8 mouse cellular contexts compared by ENCODE assay signal in the genomic region with DNA sequence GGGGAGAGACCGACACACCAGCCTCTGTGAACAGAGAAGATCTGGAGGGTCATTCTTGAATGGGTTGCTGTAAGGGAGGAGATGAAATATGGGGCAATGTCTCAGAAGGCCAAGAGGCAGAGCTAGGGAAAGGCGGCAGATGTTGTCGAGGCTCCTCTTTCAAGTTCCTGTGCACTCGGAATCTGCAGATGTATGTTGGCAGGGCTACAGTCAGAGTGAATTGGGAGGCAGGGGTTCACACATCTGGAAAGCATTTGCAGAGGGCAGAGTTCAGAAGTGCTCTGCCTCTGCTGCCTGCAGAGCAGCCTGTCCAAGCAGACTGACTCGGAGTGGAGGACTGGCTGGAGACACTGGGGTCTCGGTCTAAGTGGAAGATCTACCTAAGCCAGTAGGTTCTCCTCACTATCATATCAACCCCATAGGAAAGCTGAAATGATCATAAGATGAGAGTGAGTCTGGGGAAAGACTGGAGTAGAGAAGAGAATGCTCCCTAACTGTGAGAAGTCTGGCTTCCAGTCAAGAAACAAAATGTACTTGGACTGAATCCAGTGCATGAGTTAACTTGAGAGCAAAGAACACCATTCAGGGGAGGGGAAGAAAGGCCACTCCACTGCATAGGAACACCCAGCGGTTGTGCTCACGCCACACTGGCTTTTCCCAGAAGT.
DNase-seq lines count a peak whose midpoint lies in the region; ATAC-seq and TF ChIP-seq lines count a peak whose summit lies in the region.

No protein-coding gene starts in this region.

- peak overlapping the region; percentile 45 for H3K27ac ChIP-seq in hindbrain, embryonic 10.5 days
- no peak overlapping the region for H3K27ac ChIP-seq in hindbrain, embryonic 12.5 days
- H3K27ac ChIP-seq in heart, adult 2 months = peak overlapping the region; percentile 52
- H3K27ac ChIP-seq in limb, embryonic 11.5 days (replicated peaks; ENCODE audit: low read depth, low read length) = peak overlapping the region; percentile 74
- peak overlapping the region; percentile 71 for H3K27ac ChIP-seq in olfactory bulb, adult 2 months (ENCODE audit: insufficient read depth, low read depth, low read length)

- peak; percentile 70 for DNase-seq in hindbrain, embryonic 10.5 days (ENCODE audit: low spot score)
- peak; percentile 89 for DNase-seq in embryo, embryonic 10.5 days (ENCODE audit: low spot score)
- DNase-seq in heart, adult 2 months = peak; percentile 63 to 66
- DNase-seq in kidney, adult 8-10 months = peak; percentile 86 to 91
- peak; percentile 91 for DNase-seq in limb, embryonic 11.5 days (ENCODE audit: low spot score)

- TF ChIP-seq POLR2A in heart, adult 2 months (IDR thresholded peaks at IDR 0.05; ENCODE audit: insufficient read depth, low read depth, low read length) = peak; percentile 46
- no peak for TF ChIP-seq POLR2A in olfactory bulb, adult 2 months (IDR thresholded peaks at IDR 0.05; ENCODE audit: insufficient read depth, low read depth, low read length)

- ATAC-seq in hindbrain, embryonic 12.5 days (ENCODE audit: low FRiP score) = no peak
- ATAC-seq in limb, embryonic 11.5 days (ENCODE audit: insufficient number of reproducible peaks, low FRiP score, low TSS enrichment, low read depth) = peak; percentile 91
- ATAC-seq in monocyte, adult 5-6 weeks (replicated peaks; ENCODE audit: insufficient number of reproducible peaks, low FRiP score, low TSS enrichment, poor library complexity, severe bottlenecking) = no peak

- intact Hi-C loops in heart, adult 2 months (cut with DNase I) = loop anchor here (1.0 kb wide), 1 partner anchor 31 kb away; no protein-coding TSS in a partner anchor

- H3K4me2 ChIP-seq in hindbrain, embryonic 12.5 days (replicated peaks) = no peak overlapping the region
- 0 out of 2 replicates have a peak overlapping the region, but pooled peaks have one; percentile 5 for H3K4me2 ChIP-seq in limb, embryonic 11.5 days (ENCODE audit: low read depth, severe bottlenecking)

- WGBS in hindbrain, embryonic 10.5 days = 66% methylated on average over 8 of the region's 8 CpGs
- 56% methylated on average over 8 of the region's 8 CpGs for WGBS in hindbrain, embryonic 12.5 days
- WGBS in heart, adult 2 months = 33% methylated on average over 8 of the region's 8 CpGs
- WGBS in limb, embryonic 11.5 days = 7% methylated on average over 8 of the region's 8 CpGs
- WGBS in olfactory bulb, adult 2 months = 68% methylated on average over 8 of the region's 8 CpGs

- H3K4me3 ChIP-seq in hindbrain, embryonic 10.5 days = no peak overlapping the region
- H3K4me3 ChIP-seq in hindbrain, embryonic 12.5 days = no peak overlapping the region
- no peak overlapping the region for H3K4me3 ChIP-seq in heart, adult 2 months
- no peak overlapping the region for H3K4me3 ChIP-seq in limb, embryonic 11.5 days (ENCODE audit: low read depth, low read length)
- no peak overlapping the region for H3K4me3 ChIP-seq in olfactory bulb, adult 2 months (ENCODE audit: insufficient read depth, low read depth, low read length)

- no peak overlapping the region for H3K9ac ChIP-seq in hindbrain, embryonic 12.5 days
- H3K9ac ChIP-seq in heart, adult 2 months (ENCODE audit: low read depth, low read length) = no peak overlapping the region
- H3K9ac ChIP-seq in limb, embryonic 11.5 days (ENCODE audit: low read length) = no peak overlapping the region

- TF ChIP-seq CTCF in heart, adult 2 months (IDR thresholded peaks at IDR 0.05) = peak; percentile 19; the same call in 1 of the 2 replicates
- no peak for TF ChIP-seq CTCF in olfactory bulb, adult 2 months (IDR thresholded peaks at IDR 0.05; ENCODE audit: insufficient read depth, low read depth, low read length)

- H3K79me2 ChIP-seq in heart, adult 2 months (replicated peaks; ENCODE audit: control insufficient read depth, insufficient read depth, low read length) = no peaks in the 10 kb centered on the region

- no peaks in the 10 kb centered on the region for H3K9me3 ChIP-seq in hindbrain, embryonic 10.5 days
- no peaks in the 10 kb centered on the region for H3K9me3 ChIP-seq in hindbrain, embryonic 12.5 days (replicated peaks)
- H3K9me3 ChIP-seq in limb, embryonic 11.5 days (ENCODE audit: control insufficient read depth, low read length) = no peaks in the 10 kb centered on the region

- H3K4me1 ChIP-seq in hindbrain, embryonic 10.5 days (replicated peaks) = peaks cover 9% of the 10 kb centered on the region; the same call in 1 of the 2 replicates
- H3K4me1 ChIP-seq in hindbrain, embryonic 12.5 days = peaks cover 7% of the 10 kb centered on the region; the same call in 1 of the 2 replicates
- H3K4me1 ChIP-seq in heart, adult 2 months (ENCODE audit: control insufficient read depth, insufficient read depth, low read length) = peaks cover 10% of the 10 kb centered on the region
- peaks cover 16% of the 10 kb centered on the region for H3K4me1 ChIP-seq in limb, embryonic 11.5 days (ENCODE audit: control insufficient read depth, insufficient read depth, low read length)
- peaks cover 8% of the 10 kb centered on the region for H3K4me1 ChIP-seq in olfactory bulb, adult 2 months (ENCODE audit: control insufficient read depth, insufficient read depth, low read length)

- no peaks in the 10 kb centered on the region for H3K27me3 ChIP-seq in hindbrain, embryonic 10.5 days (ENCODE audit: insufficient read depth, poor library complexity, severe bottlenecking)
- H3K27me3 ChIP-seq in hindbrain, embryonic 12.5 days = no peaks in the 10 kb centered on the region
- no peaks in the 10 kb centered on the region for H3K27me3 ChIP-seq in heart, adult 2 months (ENCODE audit: control insufficient read depth, insufficient read depth, low read length)
- H3K27me3 ChIP-seq in limb, embryonic 11.5 days (ENCODE audit: control insufficient read depth, insufficient read depth, low read length) = no peaks in the 10 kb centered on the region

- peak; percentile 78; the same call in 1 of the 2 replicates for TF ChIP-seq EP300 in heart, adult 2 months (IDR thresholded peaks at IDR 0.05; ENCODE audit: insufficient read depth, low read depth, low read length)

- no peaks in the 10 kb centered on the region for H3K36me3 ChIP-seq in hindbrain, embryonic 10.5 days
- H3K36me3 ChIP-seq in hindbrain, embryonic 12.5 days = no peaks in the 10 kb centered on the region
- peaks cover 7% of the 10 kb centered on the region; the same call in 1 of the 2 replicates for H3K36me3 ChIP-seq in heart, adult 2 months (ENCODE audit: control insufficient read depth, insufficient read depth, low read length)
- H3K36me3 ChIP-seq in limb, embryonic 11.5 days (ENCODE audit: control insufficient read depth, insufficient read depth, low read length) = no peaks in the 10 kb centered on the region
